In the genomic region with DNA sequence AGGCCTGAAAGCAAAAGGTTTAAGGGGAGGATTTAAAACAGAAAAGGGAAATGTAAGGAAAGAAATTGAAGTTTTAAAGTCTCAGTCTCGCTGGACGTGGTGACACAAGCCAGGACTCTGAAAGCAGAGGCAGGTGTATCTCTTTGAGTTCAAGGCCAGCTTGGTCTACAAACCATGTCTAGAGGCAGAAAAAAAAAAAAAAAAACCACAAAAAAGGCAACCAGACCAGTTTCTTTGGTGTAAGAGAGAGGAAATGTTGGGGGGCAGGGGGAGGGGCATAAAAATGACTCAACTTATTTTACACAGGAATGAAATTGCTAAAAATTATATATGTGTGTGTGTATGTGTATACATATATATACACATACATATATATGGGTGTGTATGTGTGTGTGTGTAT, we compare ENCODE assay signal across 9 mouse cellular contexts. TPM values are rescaled to one million over a fixed set of nuclear protein-coding genes. Genes with fewer than 3 reads are reported as not detected.
A peak's percentile ranks its signal among the peaks of the same experiment; 100 is the strongest.
DNase-seq lines count a peak whose midpoint lies in the region; ATAC-seq lines count a peak whose summit lies in the region.
"Had no signal": no experiment of that assay in that cellular context is flagged by ENCODE, and none has a peak within 500 bp of the region (broad histone marks: within the 10 kb centered on the region; RNA-seq: fewer than 3 reads in every experiment).

No protein-coding gene starts in this region.

- peak overlapping the region; percentile 96 for H3K4me2 ChIP-seq in heart, embryonic 12.5 days

- DNase-seq in heart, postnatal 4 days, result no peak
- DNase-seq in thymus, postnatal 14 days, result peak; percentile 12
- DNase-seq in thymus, adult 18-20 months, result no peak
- no peak for DNase-seq in limb, embryonic 10.5 days (ENCODE audit: low spot score)
- DNase-seq in spleen, postnatal 36 days (ENCODE audit: low spot score in 2 of 2), result no peak
- no peak for DNase-seq in adrenal gland, postnatal 4 days (ENCODE audit: low spot score in 2 of 2)
- DNase-seq in cerebellum, adult 8-10 months, result no peak
- DNase-seq: lung, postnatal 36 days had no signal

- H3K4me3 ChIP-seq in heart, embryonic 12.5 days, result peak overlapping the region; percentile 88; the same call in 1 of the 2 replicates
- peak overlapping the region; percentile 84 for H3K4me3 ChIP-seq in limb, embryonic 10.5 days

- peak overlapping the region; percentile 64 for H3K9ac ChIP-seq in heart, embryonic 12.5 days

- no peak overlapping the region for H3K27ac ChIP-seq in heart, embryonic 12.5 days (ENCODE audit: poor library complexity, severe bottlenecking)
- no peak overlapping the region for H3K27ac ChIP-seq in limb, embryonic 10.5 days

- peaks cover 13% of the 10 kb centered on the region for H3K4me1 ChIP-seq in heart, embryonic 12.5 days (replicated peaks)
- peaks cover 16% of the 10 kb centered on the region for H3K4me1 ChIP-seq in limb, embryonic 10.5 days

- WGBS in heart, embryonic 12.5 days, result 54% methylated on average over 2 of the region's 2 CpGs
- 57% methylated on average over 2 of the region's 2 CpGs for WGBS in limb, embryonic 10.5 days

- no peak for ATAC-seq in heart, embryonic 12.5 days (ENCODE audit: insufficient number of reproducible peaks, low FRiP score)

- no peaks in the 10 kb centered on the region for H3K9me3 ChIP-seq in heart, embryonic 12.5 days (replicated peaks)
- no peaks in the 10 kb centered on the region for H3K9me3 ChIP-seq in limb, embryonic 10.5 days (replicated peaks)

- H3K27me3 ChIP-seq in heart, embryonic 12.5 days (replicated peaks), result no peaks in the 10 kb centered on the region
- no peaks in the 10 kb centered on the region for H3K27me3 ChIP-seq in limb, embryonic 10.5 days (ENCODE audit: low read depth, poor library complexity, severe bottlenecking)

- H3K36me3 ChIP-seq in heart, embryonic 12.5 days, result no peaks in the 10 kb centered on the region
- no peaks in the 10 kb centered on the region for H3K36me3 ChIP-seq in limb, embryonic 10.5 days

RNA-seq across cellular contexts. Expression of a gene that starts 1.3 kb away (rescaled TPM):
- 22.4 and 23.3 TPM in 2 replicates for polyA plus RNA-seq in heart, embryonic 12.5 days (2016; fragmentation: Nextera tagmentation; extraction: Ambion mirVana)
- 10 to 100 TPM; 22.2 to 24.7 TPM for total RNA-seq in heart, postnatal 4 days (2021)
- 24.3 and 26.9 TPM in 2 replicates for polyA plus RNA-seq in limb, embryonic 10.5 days (2016; fragmentation: Nextera tagmentation; extraction: Ambion mirVana)
- 10 to 100 TPM; 25.0 to 26.0 TPM for total RNA-seq in adrenal gland, postnatal 4 days (2021)

RNA-seq across cellular contexts. Expression of a gene that starts 42.4 kb away (rescaled TPM):
- 40.3 and 43.3 TPM in 2 replicates for polyA plus RNA-seq in heart, embryonic 12.5 days (2016; fragmentation: Nextera tagmentation; extraction: Ambion mirVana)
- 10 to 100 TPM; 44.6 to 47.8 TPM for total RNA-seq in heart, postnatal 4 days (2021)
- polyA plus RNA-seq in limb, embryonic 10.5 days (2016; fragmentation: Nextera tagmentation; extraction: Ambion mirVana), result 59.6 and 60.1 TPM in 2 replicates
- total RNA-seq in adrenal gland, postnatal 4 days (2021), result 10 to 100 TPM; 44.1 to 55.1 TPM
